Comparison of ENCODE assay signal across 7 mouse cellular contexts in the genomic region with DNA sequence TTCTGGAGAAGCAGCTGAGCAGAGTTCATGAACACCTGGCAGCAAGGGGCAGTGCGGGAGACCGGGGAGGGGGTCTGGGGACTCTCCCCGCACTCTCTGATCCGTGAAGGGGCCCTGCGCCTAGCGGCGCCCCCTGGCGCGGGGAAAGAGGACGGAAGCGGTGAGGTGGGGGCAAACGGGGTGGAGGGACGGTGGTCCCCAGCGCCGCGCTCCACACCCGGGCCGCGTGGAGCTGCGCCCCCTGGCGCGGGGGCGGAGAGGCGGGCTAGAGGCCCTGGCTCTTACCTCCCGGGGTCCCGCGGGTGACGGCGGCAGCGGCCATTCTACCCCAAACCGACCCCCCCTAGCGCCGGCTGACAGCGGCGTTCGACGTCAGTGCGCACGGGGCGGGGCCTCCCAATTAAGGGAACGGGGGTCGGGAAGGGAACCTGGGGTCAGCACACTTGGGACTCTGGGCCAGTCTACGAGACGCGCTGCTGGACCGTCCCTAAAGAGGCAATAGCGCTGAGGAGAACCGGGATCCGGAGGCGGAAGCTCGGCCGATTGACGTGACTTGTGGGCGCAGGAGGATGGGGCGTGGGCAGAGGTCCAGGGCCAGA. TPM values are rescaled to one million over a fixed set of nuclear protein-coding genes. Genes with fewer than 3 reads are reported as not detected.
A peak's percentile ranks its signal among the peaks of the same experiment; 100 is the strongest.
DNase-seq lines count a peak whose midpoint lies in the region; ATAC-seq lines count a peak whose summit lies in the region.

A gene (minus strand): TSS at position 505 of the 599 bp plus-strand sequence.

- H3K4me3 ChIP-seq in midbrain, embryonic 10.5 days = peak within 1 kb of the TSS; percentile 93

- H3K36me3 ChIP-seq in midbrain, embryonic 10.5 days = peaks cover 29% of the 10 kb centered on the region

- no peaks in the 10 kb centered on the region for H3K9me3 ChIP-seq in midbrain, embryonic 10.5 days (replicated peaks)

- DNase-seq in embryo, embryonic 10 days (ENCODE audit: low spot score) = peak; percentile 93
- DNase-seq in gastrocnemius, postnatal 14 days = peak; percentile 92
- peak; percentile 87 for DNase-seq in left cerebral cortex, postnatal 36 days (ENCODE audit: low spot score in 2 of 2)
- DNase-seq in midbrain, embryonic 10.5 days (ENCODE audit: low spot score) = peak; percentile 90
- peak; percentile 86 for DNase-seq in skeletal muscle tissue, adult 2 months (ENCODE audit: low read depth, low spot score)

- under 1% methylated on average over 55 of the region's 55 CpGs for WGBS in midbrain, embryonic 10.5 days

- H3K27ac ChIP-seq in midbrain, embryonic 10.5 days (replicated peaks) = peak within 1 kb of the TSS; percentile 92

- H3K4me1 ChIP-seq in midbrain, embryonic 10.5 days = peaks cover 35% of the 10 kb centered on the region

- no peaks in the 10 kb centered on the region; the same call in 1 of the 2 replicates for H3K27me3 ChIP-seq in midbrain, embryonic 10.5 days (ENCODE audit: low read depth, poor library complexity, severe bottlenecking)

- ATAC-seq in activated CD4-positive, CD25-positive, alpha-beta regulatory T cell, adult 4 months = peak; percentile 58
- peak; percentile 80 for ATAC-seq in inflammation-experienced regulatory T-cells, adult 6 months

- intact Hi-C loops in gastrocnemius, postnatal 14 days (cut with DNase I; ENCODE audit: low total_unique reads) = no loop called here
- intact Hi-C loops in left cerebral cortex, postnatal 36 days (cut with DNase I) = loop anchor here (1.0 to 5.0 kb wide), 3 partner anchors 13 to 70 kb away; a partner anchor contains a TSS

RNA-seq across cellular contexts. Expression of the gene that starts here (rescaled TPM):
- polyA plus RNA-seq in activated CD4-positive, CD25-positive, alpha-beta regulatory T cell, adult 4 months (2017; shearing (Covaris generic)) = 10 to 100 TPM; 11.3 to 14.0 TPM
- total RNA-seq in gastrocnemius, postnatal 14 days (2021) = 10 to 100 TPM; 21.2 to 25.5 TPM
- polyA plus RNA-seq in inflammation-experienced regulatory T-cells, adult 6 months (2017; shearing (Covaris generic)) = 10 to 100 TPM; 11.5 to 17.1 (median 12.8) TPM
- total RNA-seq in left cerebral cortex, postnatal 36 days (2021) = 100 to 1,000 TPM; 232 to 256 TPM
- polyA plus RNA-seq in midbrain, embryonic 10.5 days (2016; fragmentation: Nextera tagmentation; extraction: Ambion mirVana) = 9.8 and 12.4 TPM in 2 replicates

Comparison
In these comparisons a context has a peak if more than half of its experiments do, and no peak if none do; other contexts are left out.
1. Peak in every context shown above with its lines: DNase-seq, ATAC-seq, H3K4me3 ChIP-seq and H3K27ac ChIP-seq.
2. RNA of the gene that starts here (total RNA-seq): 232 to 256 TPM in left cerebral cortex, postnatal 36 days; 21.2 to 25.5 TPM in gastrocnemius, postnatal 14 days; every median in the first group is over 4 times any median in the second.